Mouse (Mus musculus): ENCODE data around the gene Zfp820. TPM values are rescaled to one million over a fixed set of nuclear protein-coding genes. Genes with fewer than 3 reads are reported as not detected.
"Not testable (repeated sequence)": the region's sequence is repeated elsewhere in the genome, so short reads cannot be mapped to it uniquely, and the experiment has no call there.

The Zfp820 gene
- 0.03 TPM in 1 of 2 replicates, not detected in the other for polyA plus RNA-seq (2012; rRNA removed)

GRCm38 (mm10) chr17:21845545-21846321, at the start of gene Zfp820:
TSS of gene Zfp820 (minus strand) at chr17:21845772.
- Histone ChIP-seq H3K4me3 (ENCODE audit: low read depth, low read length) (peak within 1 kb of the TSS; percentile 98), H3K4me1 (ENCODE audit: control insufficient read depth, insufficient read depth, insufficient read length, low read length) (no peaks in the 10 kb centered on the region), H3K27me3 (ENCODE audit: control insufficient read depth, insufficient read depth, low read length) (no peaks in the 10 kb centered on the region), H3K36me3 (ENCODE audit: control insufficient read depth, insufficient read depth, low read length) (no peaks in the 10 kb centered on the region), H3K27ac (ENCODE audit: insufficient read depth, low read depth, low read length) (peak within 1 kb of the TSS; percentile 26; the same call in 1 of the 2 replicates)
- TF ChIP-seq POLR2A (IDR thresholded peaks at IDR 0.05; ENCODE audit: low read depth, low read length) (peak; percentile 46; the same call in 1 of the 2 replicates), CTCF (IDR thresholded peaks at IDR 0.05; ENCODE audit: extremely low read depth, insufficient read length, insufficient replicate concordance, low read depth, low read length) (0 out of 2 replicates have a peak, but pooled peaks have one; percentile 2)
- 2% methylated on average over 22 of the region's 22 CpGs for WGBS

- H3K27ac ChIP-seq (ENCODE audit: insufficient read depth, low read depth, low read length), result no peak overlapping the region
- no peaks in the 10 kb centered on the region for H3K4me1 ChIP-seq (ENCODE audit: control insufficient read depth, insufficient read depth, insufficient read length, low read length)
- WGBS, result 46% methylated on average over 1 of the region's 1 CpGs
- no peak overlapping the region for H3K4me3 ChIP-seq (ENCODE audit: low read depth, low read length)
- TF ChIP-seq POLR2A (IDR thresholded peaks at IDR 0.05; ENCODE audit: low read depth, low read length) (no peak), CTCF (IDR thresholded peaks at IDR 0.05; ENCODE audit: extremely low read depth, insufficient read length, insufficient replicate concordance, low read depth, low read length) (no peak)
- H3K36me3 ChIP-seq (ENCODE audit: control insufficient read depth, insufficient read depth, low read length), result no peaks in the 10 kb centered on the region
- no peaks in the 10 kb centered on the region for H3K27me3 ChIP-seq (ENCODE audit: control insufficient read depth, insufficient read depth, low read length)
Measured at GRCm38 (mm10) chr17:21871256-21871655, 25.7 kb upstream of the Zfp820 start.

- H3K4me1 ChIP-seq (ENCODE audit: control insufficient read depth, insufficient read depth, insufficient read length, low read length); H3K4me3 ChIP-seq (ENCODE audit: low read depth, low read length); H3K27ac ChIP-seq (ENCODE audit: insufficient read depth, low read depth, low read length); H3K27me3 ChIP-seq (ENCODE audit: control insufficient read depth, insufficient read depth, low read length); H3K36me3 ChIP-seq (ENCODE audit: control insufficient read depth, insufficient read depth, low read length): not testable (repeated sequence)
- WGBS, result 55% methylated on average over 8 of the region's 8 CpGs
Measured at GRCm38 (mm10) chr17:21846322-21846582, 680 bp upstream of the Zfp820 start.

- H3K27me3 ChIP-seq (ENCODE audit: control insufficient read depth, insufficient read depth, low read length), result no peaks in the 10 kb centered on the region
- no peak overlapping the region for H3K27ac ChIP-seq (ENCODE audit: insufficient read depth, low read depth, low read length)
- H3K4me1 ChIP-seq (ENCODE audit: control insufficient read depth, insufficient read depth, insufficient read length, low read length), result no peaks in the 10 kb centered on the region
- H3K36me3 ChIP-seq (ENCODE audit: control insufficient read depth, insufficient read depth, low read length), result peaks cover 3% of the 10 kb centered on the region
- no peak for TF ChIP-seq CTCF (IDR thresholded peaks at IDR 0.05; ENCODE audit: extremely low read depth, insufficient read length, insufficient replicate concordance, low read depth, low read length)
- TF ChIP-seq POLR2A (IDR thresholded peaks at IDR 0.05; ENCODE audit: low read depth, low read length), result no peak
- 48% methylated on average over 2 of the region's 2 CpGs for WGBS
- H3K4me3 ChIP-seq (ENCODE audit: low read depth, low read length), result no peak overlapping the region
Measured at GRCm38 (mm10) chr17:21838510-21838909, 7.1 kb downstream of the Zfp820 start.

- not testable (repeated sequence) for H3K4me1 ChIP-seq (ENCODE audit: control insufficient read depth, insufficient read depth, insufficient read length, low read length); H3K36me3 ChIP-seq (ENCODE audit: control insufficient read depth, insufficient read depth, low read length); H3K27me3 ChIP-seq (ENCODE audit: control insufficient read depth, insufficient read depth, low read length); H3K27ac ChIP-seq (ENCODE audit: insufficient read depth, low read depth, low read length); H3K4me3 ChIP-seq (ENCODE audit: low read depth, low read length)
- 45% methylated on average over 19 of the region's 19 CpGs for WGBS
Measured at GRCm38 (mm10) chr17:21801373-21801772, 44.2 kb downstream of the Zfp820 start.

- Histone ChIP-seq H3K4me3 (ENCODE audit: low read depth, low read length) (no peak overlapping the region), H3K27ac (ENCODE audit: insufficient read depth, low read depth, low read length) (no peak overlapping the region), H3K36me3 (ENCODE audit: control insufficient read depth, insufficient read depth, low read length) (no peaks in the 10 kb centered on the region), H3K4me1 (ENCODE audit: control insufficient read depth, insufficient read depth, insufficient read length, low read length) (no peaks in the 10 kb centered on the region), H3K27me3 (ENCODE audit: control insufficient read depth, insufficient read depth, low read length) (no peaks in the 10 kb centered on the region)
- WGBS, result 78% methylated on average over 4 of the region's 4 CpGs
- TF ChIP-seq CTCF (IDR thresholded peaks at IDR 0.05; ENCODE audit: extremely low read depth, insufficient read length, insufficient replicate concordance, low read depth, low read length) (no peak), POLR2A (IDR thresholded peaks at IDR 0.05; ENCODE audit: low read depth, low read length) (no peak)
Measured at GRCm38 (mm10) chr17:21792256-21792655, 53.3 kb downstream of the Zfp820 start.

- Histone ChIP-seq H3K36me3 (ENCODE audit: control insufficient read depth, insufficient read depth, low read length) (no peaks in the 10 kb centered on the region), H3K27me3 (ENCODE audit: control insufficient read depth, insufficient read depth, low read length) (no peaks in the 10 kb centered on the region), H3K4me3 (ENCODE audit: low read depth, low read length) (no peak overlapping the region), H3K4me1 (ENCODE audit: control insufficient read depth, insufficient read depth, insufficient read length, low read length) (no peaks in the 10 kb centered on the region), H3K27ac (ENCODE audit: insufficient read depth, low read depth, low read length) (no peak overlapping the region)
- TF ChIP-seq CTCF (IDR thresholded peaks at IDR 0.05; ENCODE audit: extremely low read depth, insufficient read length, insufficient replicate concordance, low read depth, low read length), result no peak
- TF ChIP-seq POLR2A (IDR thresholded peaks at IDR 0.05; ENCODE audit: low read depth, low read length), result no peak
- 87% methylated on average over 2 of the region's 2 CpGs for WGBS
Measured at GRCm38 (mm10) chr17:21770336-21770735, 75.2 kb downstream of the Zfp820 start.

Other genes starting within 250 kb of the Zfp820 start
- 0.11 and 0.28 TPM in 2 replicates for gene Zfp983, start 195.1 kb downstream of the Zfp820 start, polyA plus RNA-seq (2012; rRNA removed)
- not detected in 2 replicates for gene Gm10226, start 153.9 kb downstream of the Zfp820 start, polyA plus RNA-seq (2012; rRNA removed)
- gene Zfp760, start 138.0 kb downstream of the Zfp820 start, polyA plus RNA-seq (2012; rRNA removed), result 0.08 and 0.20 TPM in 2 replicates
- gene Zfp229, start 115.0 kb downstream of the Zfp820 start, polyA plus RNA-seq (2012; rRNA removed), result 0.30 and 0.37 TPM in 2 replicates
- gene Zfp995, start 64.2 kb upstream of the Zfp820 start, polyA plus RNA-seq (2012; rRNA removed), result 0.14 and 0.74 TPM in 2 replicates
- gene Zfp942, start 116.7 kb upstream of the Zfp820 start, polyA plus RNA-seq (2012; rRNA removed), result 0.55 and 0.91 TPM in 2 replicates
- gene Zfp943, start 116.8 kb upstream of the Zfp820 start, polyA plus RNA-seq (2012; rRNA removed), result 0.99 and 1.6 TPM in 2 replicates